Mouse (Mus musculus) forebrain, postnatal 0 days (tissue): ENCODE results near the gene Nat8f5. TPM values are rescaled to one million over a fixed set of nuclear protein-coding genes. Genes with fewer than 3 reads are reported as not detected.
"Not testable (repeated sequence)": the region's sequence is repeated elsewhere in the genome, so short reads cannot be mapped to it uniquely, and the experiment has no call there.

Source experiments
- ATAC-seq: fragments of 200-750 bp; cut with Nextera tagmentation; 2 replicates; pipeline ENCODE4 v1.8.0; 2017; ENCODE audit warnings: mild to moderate bottlenecking, moderate library complexity
- DNase-seq: peaks from one replicate; pipeline ENCODE4 v3.0.0-alpha.2; 2015
- H3K27ac ChIP-seq: fragments of 300-500 bp; sonication (generic); 2 replicates; pipeline ENCODE4 v1.5.1; 2014; ENCODE audit warnings: low read depth, mild to moderate bottlenecking, antibody characterized with exemption, low read length, moderate library complexity, mixed read lengths
- H3K27me3 ChIP-seq: fragments of 300-500 bp; sonication (generic); 2 replicates; pipeline ENCODE4 v1.6.1; 2014; ENCODE audit warnings: mild to moderate bottlenecking, low read length, mixed read lengths; ENCODE audit not compliant: insufficient read depth
- H3K36me3 ChIP-seq: fragments of 300-500 bp; sonication (generic); 2 replicates; pipeline ENCODE4 v1.6.1; 2014; ENCODE audit warnings: mild to moderate bottlenecking, moderate library complexity; ENCODE audit not compliant: insufficient read depth
- H3K4me1 ChIP-seq: fragments of 300-500 bp; sonication (generic); 2 replicates; pipeline ENCODE4 v1.6.1; 2014; ENCODE audit warnings: antibody characterized with exemption; ENCODE audit not compliant: insufficient read depth
- H3K4me2 ChIP-seq: fragments of 300-500 bp; sonication (generic); 2 replicates; pipeline ENCODE4 v1.6.1; 2014; ENCODE audit warnings: low read depth, mild to moderate bottlenecking, moderate library complexity
- H3K4me3 ChIP-seq: fragments of 300-500 bp; sonication (generic); 2 replicates; pipeline ENCODE4 v1.5.1; 2014; ENCODE audit warnings: low read depth, low read length, mixed read lengths
- H3K9ac ChIP-seq: fragments of 300-500 bp; sonication (generic); 2 replicates; pipeline ENCODE4 v1.6.1; 2014; ENCODE audit warnings: mild to moderate bottlenecking
- H3K9me3 ChIP-seq: fragments of 300-500 bp; sonication (generic); 2 replicates; pipeline ENCODE4 v1.6.1; 2016; ENCODE audit warnings: low read length
- CTCF ChIP-seq: sonication (generic); IDR thresholded peaks from 2 replicates; pipeline ENCODE4 v1.5.1; 2016; ENCODE audit warnings: antibody characterized with exemption, control low read depth, low read depth
- WGBS: fragments of 180-500 bp; shearing (Covaris S2); extraction: QIAGEN DNeasy Blood & Tissue Kit; methylation state at CpG from one replicate; pipeline ENCODE4 v1.1.7; 2014; 5-methylcytosine and 5-hydroxymethylcytosine counted together
- polyA plus RNA-seq: library from polyadenylated mRNA; unstranded; fragments of >200 nt; fragmentation: Nextera tagmentation; extraction: Ambion mirVana; gene quantifications from 2 replicates; pipeline ENCODE4 v1.2.1, GENCODE M21; 2015
- total RNA-seq: library from RNA; depleted of rRNA; stranded (reverse); fragments of >200 nt; gene quantifications from 2 replicates; pipeline ENCODE4 v1.2.3, GENCODE M21; 2014; rRNA removed

The Nat8f5 gene
- total RNA-seq, result not detected in 2 replicates
- 0.19 and 0.42 TPM in 2 replicates for polyA plus RNA-seq

GRCm38 (mm10) chr6:85820837-85821236, at the start of gene Nat8f5, which contains the start of gene Nat8f6:
Gene Nat8f5, minus strand, starts transcription at chr6:85820972.
Gene Nat8f6, minus strand, starts transcription at chr6:85820954.
- WGBS, result 89% methylated on average over 5 of the region's 5 CpGs
- no peaks in the 10 kb centered on the region for H3K36me3 ChIP-seq
- no peaks in the 10 kb centered on the region for H3K4me1 ChIP-seq
- H3K4me3 ChIP-seq, result no peak within 1 kb of the TSS
- no peaks in the 10 kb centered on the region for H3K27me3 ChIP-seq
- ATAC-seq (no peak), DNase-seq (no peak)
- no peak for TF ChIP-seq CTCF
- no peak within 1 kb of the TSS for H3K9ac ChIP-seq
- H3K9me3 ChIP-seq, result no peaks in the 10 kb centered on the region
- H3K4me2 ChIP-seq, result no peak within 1 kb of the TSS
- no peak within 1 kb of the TSS for H3K27ac ChIP-seq

GRCm38 (mm10) chr6:85869006-85869405, 48.2 kb upstream of the Nat8f5 start, which contains the start of gene Nat8f2:
Gene Nat8f2, minus strand, starts transcription at chr6:85869158.
- H3K4me3 ChIP-seq, H3K27ac ChIP-seq, H3K9me3 ChIP-seq, H3K4me1 ChIP-seq, H3K9ac ChIP-seq, H3K27me3 ChIP-seq, DNase-seq, ATAC-seq, H3K36me3 ChIP-seq, H3K4me2 ChIP-seq: not testable (repeated sequence)
- WGBS, result 88% methylated on average over 5 of the region's 5 CpGs

- Histone ChIP-seq H3K27me3 (no peaks in the 10 kb centered on the region), H3K9ac (no peak overlapping the region), H3K9me3 (no peaks in the 10 kb centered on the region), H3K4me1 (no peaks in the 10 kb centered on the region), H3K4me2 (no peak overlapping the region), H3K4me3 (no peak overlapping the region), H3K27ac (no peak overlapping the region), H3K36me3 (no peaks in the 10 kb centered on the region)
- ATAC-seq, result no peak
- TF ChIP-seq CTCF, result no peak
- WGBS, result 88% methylated on average over 8 of the region's 8 CpGs
- DNase-seq, result no peak
Observed at GRCm38 (mm10) chr6:85867726-85868690, 47.2 kb upstream of the Nat8f5 start.

- H3K9me3 ChIP-seq, H3K27ac ChIP-seq, H3K4me3 ChIP-seq, H3K4me2 ChIP-seq, H3K36me3 ChIP-seq, H3K27me3 ChIP-seq, DNase-seq, H3K4me1 ChIP-seq, H3K9ac ChIP-seq, ATAC-seq: not testable (repeated sequence)
- WGBS, result 58% methylated on average over 1 of the region's 1 CpGs
Observed at GRCm38 (mm10) chr6:85866995-85867394, 46.2 kb upstream of the Nat8f5 start.

GRCm38 (mm10) chr6:85866166-85866565, 45.4 kb upstream of the Nat8f5 start:
- not testable (repeated sequence) for H3K4me1 ChIP-seq, H3K27me3 ChIP-seq, DNase-seq, H3K36me3 ChIP-seq, H3K9ac ChIP-seq, H3K9me3 ChIP-seq, H3K4me2 ChIP-seq, H3K4me3 ChIP-seq, H3K27ac ChIP-seq, ATAC-seq
- 79% methylated on average over 3 of the region's 3 CpGs for WGBS

GRCm38 (mm10) chr6:85864900-85865639, 44.3 kb upstream of the Nat8f5 start:
- ATAC-seq, result peak; percentile 29; the same call in 1 of the 2 replicates
- not testable (repeated sequence) for H3K4me2 ChIP-seq, H3K36me3 ChIP-seq, H3K9me3 ChIP-seq, H3K27me3 ChIP-seq, H3K4me1 ChIP-seq, H3K9ac ChIP-seq, DNase-seq, H3K4me3 ChIP-seq, H3K27ac ChIP-seq
- WGBS, result 69% methylated on average over 6 of the region's 7 CpGs

GRCm38 (mm10) chr6:85863840-85864239, 43.1 kb upstream of the Nat8f5 start:
- no peak for DNase-seq
- H3K36me3 ChIP-seq, result no peaks in the 10 kb centered on the region
- H3K4me2 ChIP-seq, result no peak overlapping the region
- H3K27me3 ChIP-seq, result no peaks in the 10 kb centered on the region
- no peak for TF ChIP-seq CTCF
- no peak overlapping the region for H3K27ac ChIP-seq
- no peaks in the 10 kb centered on the region for H3K9me3 ChIP-seq
- H3K4me1 ChIP-seq, result no peaks in the 10 kb centered on the region
- WGBS, result 87% methylated on average over 2 of the region's 2 CpGs
- ATAC-seq, result no peak
- H3K4me3 ChIP-seq, result no peak overlapping the region
- no peak overlapping the region for H3K9ac ChIP-seq
